In the genomic region with DNA sequence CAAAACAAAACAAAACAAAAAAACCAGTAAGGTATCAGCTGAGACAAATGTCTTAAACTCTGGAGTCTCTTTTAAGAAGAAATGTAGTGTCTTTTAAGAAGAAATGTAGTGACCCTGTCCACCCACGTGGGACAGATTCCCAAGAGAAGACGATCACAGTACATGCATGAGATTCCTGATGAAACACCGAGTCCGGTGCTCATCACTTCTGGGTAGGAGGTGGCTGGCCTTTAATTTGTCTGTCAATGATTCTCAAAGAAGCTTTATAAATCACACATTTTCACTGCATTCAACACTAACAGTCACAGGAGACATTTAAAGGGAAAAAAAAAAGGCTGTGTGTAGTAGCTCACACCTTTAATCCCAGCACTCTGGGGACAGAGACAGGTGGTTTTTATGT, we compare ENCODE assay signal across 12 mouse cellular contexts. TPM values are rescaled to one million over a fixed set of nuclear protein-coding genes. Genes with fewer than 3 reads are reported as not detected.
DNase-seq lines count a peak whose midpoint lies in the region; ATAC-seq and TF ChIP-seq lines count a peak whose summit lies in the region.
"Had no signal": no experiment of that assay in that cellular context is flagged by ENCODE, and none has a peak within 500 bp of the region (broad histone marks: within the 10 kb centered on the region; RNA-seq: fewer than 3 reads in every experiment).

No protein-coding gene starts in this region.

- no peaks in the 10 kb centered on the region for H3K27me3 ChIP-seq in heart, embryonic 13.5 days (replicated peaks)
- no peaks in the 10 kb centered on the region for H3K27me3 ChIP-seq in kidney, adult 2 months (replicated peaks; ENCODE audit: control insufficient read depth, insufficient read depth, low read length)
- H3K27me3 ChIP-seq in neural tube, embryonic 13.5 days, result no peaks in the 10 kb centered on the region
- no peaks in the 10 kb centered on the region for H3K27me3 ChIP-seq in neural tube, embryonic 15.5 days (replicated peaks)
- H3K27me3 ChIP-seq: CH12.LX; limb, embryonic 13.5 days had no signal

- H3K4me2 ChIP-seq in heart, embryonic 13.5 days, result peak overlapping the region; percentile 51
- peak overlapping the region; percentile 19; the same call in 1 of the 2 replicates for H3K4me2 ChIP-seq in neural tube, embryonic 13.5 days
- no peak overlapping the region for H3K4me2 ChIP-seq in neural tube, embryonic 15.5 days

- peaks cover 79% of the 10 kb centered on the region for H3K4me1 ChIP-seq in heart, embryonic 13.5 days
- peaks cover 24% of the 10 kb centered on the region for H3K4me1 ChIP-seq in kidney, adult 2 months (ENCODE audit: control insufficient read depth, insufficient read depth, low read length)
- peaks cover 65% of the 10 kb centered on the region for H3K4me1 ChIP-seq in neural tube, embryonic 13.5 days (replicated peaks)
- H3K4me1 ChIP-seq in neural tube, embryonic 15.5 days, result peaks cover 57% of the 10 kb centered on the region

- 0 out of 2 replicates have a peak overlapping the region, but pooled peaks have one; percentile 5 for H3K4me3 ChIP-seq in heart, embryonic 13.5 days
- H3K4me3 ChIP-seq in kidney, adult 2 months (ENCODE audit: insufficient read depth, low read depth, low read length), result no peak overlapping the region
- H3K4me3 ChIP-seq in neural tube, embryonic 13.5 days, result no peak overlapping the region
- no peak overlapping the region for H3K4me3 ChIP-seq in neural tube, embryonic 15.5 days (replicated peaks)
- H3K4me3 ChIP-seq: limb, embryonic 13.5 days had no signal

- no peak for ATAC-seq in heart, embryonic 13.5 days (ENCODE audit: extremely low read depth, insufficient number of reproducible peaks, low FRiP score, low TSS enrichment)
- no peak for ATAC-seq in neural tube, embryonic 13.5 days (ENCODE audit: low read depth)
- no peak for ATAC-seq in neural tube, embryonic 15.5 days (ENCODE audit: low FRiP score)

- intact Hi-C loops in heart, postnatal 36 days (cut with DNase I), result loop anchor here (2.0 kb wide), 2 partner anchors 17 to 33 kb away; no protein-coding TSS in a partner anchor

- no peaks in the 10 kb centered on the region for H3K9me3 ChIP-seq in heart, embryonic 13.5 days
- no peaks in the 10 kb centered on the region for H3K9me3 ChIP-seq in neural tube, embryonic 13.5 days
- no peaks in the 10 kb centered on the region for H3K9me3 ChIP-seq in neural tube, embryonic 15.5 days (replicated peaks)

- H3K36me3 ChIP-seq in heart, embryonic 13.5 days, result 0 out of 2 replicates have a peak, but pooled peaks cover 3% of the 10 kb centered on the region
- H3K36me3 ChIP-seq in kidney, adult 2 months (ENCODE audit: control insufficient read depth, insufficient read depth, low read length), result no peaks in the 10 kb centered on the region
- H3K36me3 ChIP-seq in neural tube, embryonic 13.5 days, result no peaks in the 10 kb centered on the region
- no peaks in the 10 kb centered on the region for H3K36me3 ChIP-seq in neural tube, embryonic 15.5 days
- H3K36me3 ChIP-seq: limb, embryonic 13.5 days had no signal

- 25% methylated on average over 4 of the region's 4 CpGs for WGBS in heart, embryonic 13.5 days
- 26% methylated on average over 4 of the region's 4 CpGs for WGBS in kidney, adult 2 months
- 32% methylated on average over 4 of the region's 4 CpGs for WGBS in neural tube, embryonic 13.5 days
- 33% methylated on average over 4 of the region's 4 CpGs for WGBS in neural tube, embryonic 15.5 days

- no peak for TF ChIP-seq POLR2A in kidney, adult 2 months (IDR thresholded peaks at IDR 0.05; ENCODE audit: low read depth, low read length)

- peak overlapping the region; percentile 70 for H3K9ac ChIP-seq in heart, embryonic 13.5 days
- H3K9ac ChIP-seq in neural tube, embryonic 13.5 days, result no peak overlapping the region
- H3K9ac ChIP-seq in neural tube, embryonic 15.5 days (replicated peaks), result no peak overlapping the region
- H3K9ac ChIP-seq: limb, embryonic 13.5 days; liver, postnatal 0 days had no signal

- DNase-seq in heart, postnatal 36 days, result no peak
- DNase-seq in kidney, adult 2 months, result peak; percentile 81
- DNase-seq in kidney, postnatal 14 days, result no peak
- DNase-seq in thymus, postnatal 36 days, result no peak
- DNase-seq: cerebellum, adult 2 months; liver, postnatal 0 days; thymus, adult 18-20 months had no signal

- no peak for TF ChIP-seq CTCF in kidney, adult 2 months (conservative IDR thresholded peaks at IDR 0.05; ENCODE audit: insufficient read depth, insufficient read length, low read depth, low read length)

- H3K27ac ChIP-seq in heart, embryonic 13.5 days (replicated peaks), result peak overlapping the region; percentile 87
- H3K27ac ChIP-seq in kidney, adult 2 months (ENCODE audit: insufficient read depth, low read depth, low read length), result peak overlapping the region; percentile 22
- H3K27ac ChIP-seq in neural tube, embryonic 13.5 days (replicated peaks), result peak overlapping the region; percentile 77; the same call in 1 of the 2 replicates
- no peak overlapping the region for H3K27ac ChIP-seq in neural tube, embryonic 15.5 days (replicated peaks)

RNA-seq across cellular contexts. Expression of a gene that starts 18.6 kb away (rescaled TPM):
- polyA plus RNA-seq in heart, embryonic 13.5 days (2015; fragmentation: Nextera tagmentation; extraction: Ambion mirVana), result 95.4 and 99.4 TPM in 2 replicates
- 10 to 100 TPM; 34.3 to 37.5 TPM for total RNA-seq in heart, postnatal 36 days (2021)
- 43.1 and 43.5 TPM in 2 replicates for polyA plus RNA-seq in kidney, adult 2 months (2012; rRNA removed)
- polyA plus RNA-seq in neural tube, embryonic 13.5 days (2015; fragmentation: Nextera tagmentation; extraction: Ambion mirVana), result 183 and 200 TPM in 2 replicates
- 160 and 162 TPM in 2 replicates for polyA plus RNA-seq in neural tube, embryonic 15.5 days (2015; fragmentation: Nextera tagmentation; extraction: Ambion mirVana)

RNA-seq across cellular contexts. Expression of a gene that starts 57.5 kb away (rescaled TPM):
- 1.2 and 1.3 TPM in 2 replicates for polyA plus RNA-seq in heart, embryonic 13.5 days (2015; fragmentation: Nextera tagmentation; extraction: Ambion mirVana)
- 1 to 10 TPM; 3.1 to 4.6 TPM for total RNA-seq in heart, postnatal 36 days (2021)
- polyA plus RNA-seq in kidney, adult 2 months (2012; rRNA removed), result 9.6 and 20.5 TPM in 2 replicates
- polyA plus RNA-seq in neural tube, embryonic 13.5 days (2015; fragmentation: Nextera tagmentation; extraction: Ambion mirVana), result 1.9 and 2.5 TPM in 2 replicates
- polyA plus RNA-seq in neural tube, embryonic 15.5 days (2015; fragmentation: Nextera tagmentation; extraction: Ambion mirVana), result 2.3 and 27.7 TPM in 2 replicates
